Mouse (Mus musculus) CH12.LX (cell line): ENCODE results near the gene Dact3. TPM values are rescaled to one million over a fixed set of nuclear protein-coding genes. Genes with fewer than 3 reads are reported as not detected.

Experiments used
- DNase-seq: peaks from one replicate; pipeline ENCODE4 v3.0.0-alpha.2; 2013; ENCODE audit errors: extremely low read depth
- H3K27ac ChIP-seq: 2 replicates; pipeline ENCODE4 v1.5.1; 2012; ENCODE audit warnings: low read depth, mild to moderate bottlenecking, control low read depth, moderate library complexity; ENCODE audit not compliant: insufficient read depth
- H3K27me3 ChIP-seq: replicated peaks from 2 replicates; pipeline ENCODE3; 2012; ENCODE audit warnings: inconsistent platforms
- H3K36me3 ChIP-seq, 2 experiments: replicated peaks in 1 of 2; 2 replicates each; pipeline versions ENCODE3 to v1.6.1; 2012; ENCODE audit warnings: inconsistent platforms in 1 of 2, low read length in 1 of 2, mild to moderate bottlenecking in 1 of 2, mixed read lengths in 1 of 2, moderate library complexity in 1 of 2; ENCODE audit not compliant: control insufficient read depth in 1 of 2, insufficient read depth in 1 of 2
- H3K4me1 ChIP-seq, 2 experiments: 2 replicates each; pipeline ENCODE4 v1.6.1; 2012; ENCODE audit warnings: inconsistent platforms in 1 of 2, moderate library complexity in 1 of 2; ENCODE audit not compliant: insufficient read depth in 2 of 2, control insufficient read depth in 1 of 2
- H3K4me2 ChIP-seq: 2 replicates; pipeline ENCODE4 v1.6.1; 2012; ENCODE audit warnings: low read depth, mild to moderate bottlenecking, control low read depth; ENCODE audit not compliant: poor library complexity, insufficient read depth, severe bottlenecking
- H3K4me3 ChIP-seq, 3 experiments: fragments of 150-350 bp in 1 of 3; sonication (generic) in 1 of 3; replicated peaks in 1 of 3; 2 replicates each; pipeline versions ENCODE3 to v1.5.1; 2011 to 2012; ENCODE audit warnings: low read depth in 2 of 3, low read length in 2 of 3, mild to moderate bottlenecking in 2 of 3, moderate library complexity in 2 of 3, control low read depth in 1 of 3, improper control_type of control experiment in 1 of 3, inconsistent platforms in 1 of 3, mixed read lengths in 1 of 3; ENCODE audit not compliant: poor library complexity in 1 of 3
- H3K79me2 ChIP-seq: replicated peaks from 2 replicates; pipeline ENCODE4 v1.6.1; 2012; ENCODE audit warnings: mild to moderate bottlenecking, moderate library complexity; ENCODE audit not compliant: control insufficient read depth, poor library complexity, insufficient read depth, severe bottlenecking; ENCODE audit errors: extremely low read depth
- H3K9ac ChIP-seq: 2 replicates; pipeline ENCODE4 v1.6.1; 2012; ENCODE audit warnings: low read depth, mild to moderate bottlenecking, control low read depth, moderate library complexity; ENCODE audit not compliant: insufficient read depth
- H3K9me3 ChIP-seq: replicated peaks from 2 replicates; pipeline ENCODE3; 2012; ENCODE audit warnings: low read length, inconsistent platforms, mixed read lengths
- BHLHE40 ChIP-seq: IDR thresholded peaks from 2 replicates; pipeline ENCODE4 v1.6.1; 2011; ENCODE audit warnings: mild to moderate bottlenecking, low read depth, low read length, improper control_type of control experiment
- CHD2 ChIP-seq: IDR thresholded peaks from 2 replicates; pipeline ENCODE4 v1.6.1; 2011; ENCODE audit warnings: low read length, improper control_type of control experiment
- E2F4 ChIP-seq: IDR thresholded peaks from 2 replicates; pipeline ENCODE4 v1.6.1; 2011; ENCODE audit warnings: low read depth, low read length, improper control_type of control experiment; ENCODE audit not compliant: insufficient replicate concordance
- ELF1 ChIP-seq: IDR thresholded peaks from 2 replicates; pipeline ENCODE4 v1.6.1; 2014; ENCODE audit warnings: low read depth, mild to moderate bottlenecking, inconsistent platforms, low read length, improper control_type of control experiment
- ETS1 ChIP-seq: conservative IDR thresholded peaks from 2 replicates; pipeline ENCODE4 v1.6.1; 2012; ENCODE audit warnings: low read depth, mild to moderate bottlenecking, inconsistent platforms, low read length, improper control_type of control experiment, moderate library complexity
- GABPA ChIP-seq: IDR thresholded peaks from 2 replicates; pipeline ENCODE4 v1.6.1; 2012; ENCODE audit warnings: low read depth, low read length, improper control_type of control experiment, inconsistent platforms; ENCODE audit not compliant: insufficient replicate concordance
- HCFC1 ChIP-seq: IDR thresholded peaks from 2 replicates; pipeline ENCODE4 v1.6.1; 2012; ENCODE audit warnings: low read depth, mild to moderate bottlenecking, inconsistent platforms, low read length, improper control_type of control experiment
- IRF4 ChIP-seq: IDR thresholded peaks from 2 replicates; pipeline ENCODE4 v1.6.1; 2014; ENCODE audit warnings: low read depth, mild to moderate bottlenecking, inconsistent platforms, low read length, improper control_type of control experiment
- JUN ChIP-seq: IDR thresholded peaks from 2 replicates; pipeline ENCODE4 v1.6.1; 2011; ENCODE audit warnings: low read depth, mild to moderate bottlenecking, low read length, improper control_type of control experiment, moderate library complexity; ENCODE audit not compliant: insufficient read depth
- MEF2A ChIP-seq: IDR thresholded peaks from 2 replicates; pipeline ENCODE4 v1.6.1; 2014; ENCODE audit warnings: low read depth, mild to moderate bottlenecking, inconsistent platforms, low read length, improper control_type of control experiment, borderline replicate concordance
- NRF1 ChIP-seq: IDR thresholded peaks from 2 replicates; pipeline ENCODE4 v1.6.1; 2014; ENCODE audit warnings: low read depth, mild to moderate bottlenecking, inconsistent platforms, low read length, improper control_type of control experiment, moderate library complexity
- PAX5 ChIP-seq: IDR thresholded peaks from 2 replicates; pipeline ENCODE4 v1.6.1; 2012; ENCODE audit warnings: low read length, inconsistent platforms, mixed read lengths
- TBP ChIP-seq: conservative IDR thresholded peaks from 2 replicates; pipeline ENCODE4 v1.6.1; 2011; ENCODE audit warnings: low read depth, low read length, improper control_type of control experiment
- ZC3H11A ChIP-seq: IDR thresholded peaks from 2 replicates; pipeline ENCODE4 v1.6.1; 2012; ENCODE audit warnings: low read depth, mild to moderate bottlenecking, inconsistent platforms, low read length, improper control_type of control experiment
- dilution Hi-C: fragments of 300-500 bp; cut with MboI; formaldehyde crosslinking; loops from 2 replicates; pipeline ENCODE4 v1.14.3; 2020; ENCODE audit warnings: low sequenced_read_pairs; ENCODE audit not compliant: extremely low pct_unique_long_range_greater_than_20kb, extremely low pct_ligation_motif_present
- in situ Hi-C: fragments of 300-500 bp; cut with MboI; formaldehyde crosslinking; loops from 3 replicates; pipeline ENCODE4 v1.14.3; 2019; ENCODE audit warnings: low sequenced_read_pairs, low pct_ligation_motif_present, low pct_unique_long_range_greater_than_20kb, mixed read lengths
- polyA plus RNA-seq: library from polyadenylated mRNA; unstranded; fragments of >175 nt; gene quantifications from 2 replicates; pipeline ENCODE4 v1.2.1, GENCODE M21; 2012; ENCODE audit warnings: low read depth; ENCODE audit not compliant: insufficient read length
- total RNA-seq, 2 experiments: library from RNA; depleted of rRNA; stranded (reverse); fragments of 300-350 nt in 1 of 2; fragments of >200 nt in 1 of 2; gene quantifications; 2 replicates each; pipeline ENCODE4 v1.2.3; 2012 to 2014

Gene Dact3
- total and polyA plus RNA-seq, 3 experiments, result 3.5 to 12.0 (median 5.1) TPM

DNA sequence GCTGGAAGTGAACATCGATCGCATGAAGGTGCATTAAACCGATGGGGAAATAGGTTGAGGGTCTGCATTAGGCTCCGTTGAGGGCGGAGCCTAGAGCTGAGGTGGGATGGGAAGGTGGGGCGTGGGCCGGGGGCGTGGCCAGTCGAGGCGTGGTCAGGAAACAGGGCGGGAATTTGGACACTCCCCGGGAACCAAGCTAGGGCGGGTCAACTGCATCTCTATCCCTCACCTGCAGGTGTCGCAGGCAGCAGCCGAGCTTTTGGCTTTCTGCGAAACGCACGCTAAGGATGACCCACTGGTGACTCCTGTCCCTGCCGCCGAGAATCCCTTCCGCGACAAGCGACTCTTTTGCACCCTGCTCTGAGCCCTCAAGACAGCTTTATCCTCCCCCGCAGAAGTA is 19.9 kb downstream of the Dact3 start (continued):
- TF ChIP-seq HCFC1 (no peak), ETS1 (no peak), ZC3H11A (no peak), JUN (no peak)

GRCm38 (mm10) chr7:16895511-16895910 is 20.4 kb downstream of the Dact3 start:
- Histone ChIP-seq H3K9ac (0 out of 2 replicates have a peak overlapping the region, but pooled peaks have one; percentile 2), H3K4me1 (peaks cover 19 to 54% of the 10 kb centered on the region in 2 experiments), H3K9me3 (no peaks in the 10 kb centered on the region), H3K27me3 (peaks cover 6% of the 10 kb centered on the region), H3K4me2 (peak overlapping the region; percentile 55), H3K27ac (no peak overlapping the region), H3K4me3 (peak overlapping the region in 2 of 3 experiments; percentile 32 to 51), H3K36me3 (no peaks in the 10 kb centered on the region)
- dilution Hi-C loops (no loop called here), in situ Hi-C loops (no loop called here)
- no peak for DNase-seq
- TF ChIP-seq E2F4 (no peak), ELF1 (no peak), BHLHE40 (0 out of 2 replicates have a peak, but pooled peaks have one; percentile 6), IRF4 (no peak), PAX5 (no peak), CHD2 (0 out of 2 replicates have a peak, but pooled peaks have one; percentile 17), NRF1 (no peak)
- TF ChIP-seq, all 38 proteins: peak for 2
- H3K79me2 ChIP-seq, result no peaks in the 10 kb centered on the region

- no peaks in the 10 kb centered on the region for H3K9me3 ChIP-seq
- no peaks in the 10 kb centered on the region for H3K27me3 ChIP-seq
- H3K4me2 ChIP-seq, result no peak overlapping the region
- no peak overlapping the region for H3K27ac ChIP-seq
- TF ChIP-seq GABPA (no peak), BHLHE40 (peak; percentile 31), ETS1 (0 out of 2 replicates have a peak, but pooled peaks have one; percentile 21), TBP (0 out of 2 replicates have a peak, but pooled peaks have one; percentile 32), MEF2A (no peak)
- in situ Hi-C loops (no loop called here), dilution Hi-C loops (no loop called here)
- no peak overlapping the region for H3K4me3 ChIP-seq
- no peaks in the 10 kb centered on the region for H3K36me3 ChIP-seq
- H3K4me1 ChIP-seq, result peaks cover 37 to 68% of the 10 kb centered on the region in 2 experiments
- H3K79me2 ChIP-seq, result no peaks in the 10 kb centered on the region
- no peak overlapping the region for H3K9ac ChIP-seq
- DNase-seq, result no peak
These were observed 25.4 kb downstream of the Dact3 start for GRCm38 (mm10) chr7:16900526-16900925.
